Mouse (Mus musculus) liver, embryonic 13.5 days (tissue): Measurements from ENCODE around the gene Lama2. TPM values are rescaled to one million over a fixed set of nuclear protein-coding genes. Genes with fewer than 3 reads are reported as not detected.
A peak's percentile ranks its signal among the peaks of the same experiment; 100 is the strongest.

ENCODE experiments used
- ATAC-seq: fragments of 200-750 bp; cut with Nextera tagmentation; 2 replicates; pipeline ENCODE4 v1.8.0; 2017; ENCODE audit warnings: low read depth, mild to moderate bottlenecking, moderate number of reproducible peaks, moderate library complexity
- DNase-seq: peaks from one replicate; pipeline ENCODE4 v3.0.0; 2022
- H3K27ac ChIP-seq: fragments of 300-500 bp; sonication (generic); 2 replicates; pipeline ENCODE4 v1.5.1; 2015; ENCODE audit warnings: moderate library complexity, mild to moderate bottlenecking, inconsistent platforms
- H3K27me3 ChIP-seq: fragments of 300-500 bp; sonication (generic); 2 replicates; pipeline ENCODE4 v1.6.1; 2015; ENCODE audit warnings: mild to moderate bottlenecking, inconsistent platforms
- H3K36me3 ChIP-seq: fragments of 300-500 bp; sonication (generic); 2 replicates; pipeline ENCODE4 v1.6.1; 2015; ENCODE audit warnings: mild to moderate bottlenecking, inconsistent platforms
- H3K4me1 ChIP-seq: fragments of 300-500 bp; sonication (generic); replicated peaks from 2 replicates; pipeline ENCODE4 v1.6.1; 2015; ENCODE audit warnings: inconsistent platforms
- H3K4me2 ChIP-seq: fragments of 300-500 bp; sonication (generic); 2 replicates; pipeline ENCODE4 v1.6.1; 2015; ENCODE audit warnings: inconsistent platforms, mild to moderate bottlenecking, moderate library complexity
- H3K4me3 ChIP-seq: fragments of 300-500 bp; sonication (generic); replicated peaks from 2 replicates; pipeline ENCODE4 v1.5.1; 2015; ENCODE audit warnings: mild to moderate bottlenecking, inconsistent platforms
- H3K9ac ChIP-seq: fragments of 300-500 bp; sonication (generic); 2 replicates; pipeline ENCODE4 v1.6.1; 2015; ENCODE audit warnings: mild to moderate bottlenecking, inconsistent platforms
- H3K9me3 ChIP-seq: fragments of 300-500 bp; sonication (generic); replicated peaks from 2 replicates; pipeline ENCODE4 v1.6.1; 2016; ENCODE audit warnings: inconsistent platforms
- WGBS: fragments of 180-500 bp; shearing (Covaris S2); methylation state at CpG from one replicate; pipeline ENCODE4 v1.1.7; 2015; ENCODE audit not compliant: insufficient replicate concordance; 5-methylcytosine and 5-hydroxymethylcytosine counted together
- polyA plus RNA-seq: library from polyadenylated mRNA; unstranded; fragments of >200 nt; fragmentation: Nextera tagmentation; extraction: Ambion mirVana; gene quantifications from 2 replicates; pipeline ENCODE4 v1.2.1, GENCODE M21; 2015

Lama2 gene
- polyA plus RNA-seq, 1 experiment from 2014 or later = 0.41 TPM

- no peak overlapping the region for H3K4me3 ChIP-seq
- no peaks in the 10 kb centered on the region for H3K9me3 ChIP-seq
- no peak overlapping the region for H3K4me2 ChIP-seq
- ATAC-seq (no peak), DNase-seq (no peak)
- 80% methylated on average over 2 of the region's 2 CpGs for WGBS
- H3K4me1 ChIP-seq = no peaks in the 10 kb centered on the region
- H3K27me3 ChIP-seq = no peaks in the 10 kb centered on the region
- no peak overlapping the region for H3K27ac ChIP-seq
- H3K9ac ChIP-seq = no peak overlapping the region
- H3K36me3 ChIP-seq = no peaks in the 10 kb centered on the region
Measured at GRCm38 (mm10) chr10:27077113-27077512, 542.4 kb downstream of the Lama2 start.

GRCm38 (mm10) chr10:27068794-27069435, 550.6 kb downstream of the Lama2 start:
- DNase-seq = no peak
- WGBS = 56% methylated on average over 2 of the region's 2 CpGs

GRCm38 (mm10) chr10:27063671-27064070, 555.9 kb downstream of the Lama2 start:
- ATAC-seq = no peak
- no peak overlapping the region for H3K4me3 ChIP-seq
- H3K4me1 ChIP-seq = no peaks in the 10 kb centered on the region
- H3K27me3 ChIP-seq = no peaks in the 10 kb centered on the region
- H3K9ac ChIP-seq = no peak overlapping the region
- no peaks in the 10 kb centered on the region for H3K9me3 ChIP-seq
- H3K27ac ChIP-seq = no peak overlapping the region
- 50% methylated on average over 4 of the region's 4 CpGs for WGBS
- H3K36me3 ChIP-seq = no peaks in the 10 kb centered on the region
- DNase-seq = no peak
- no peak overlapping the region for H3K4me2 ChIP-seq

More at GRCm38 (mm10) chr10:27068794-27069435, 550.6 kb downstream of the Lama2 start:
- no peaks in the 10 kb centered on the region for H3K27me3 ChIP-seq
- no peak overlapping the region for H3K4me2 ChIP-seq
- no peak overlapping the region for H3K27ac ChIP-seq
- H3K36me3 ChIP-seq = no peaks in the 10 kb centered on the region
- no peaks in the 10 kb centered on the region for H3K4me1 ChIP-seq
- no peak overlapping the region for H3K4me3 ChIP-seq
- no peak for ATAC-seq
- H3K9me3 ChIP-seq = no peaks in the 10 kb centered on the region
- no peak overlapping the region for H3K9ac ChIP-seq

GRCm38 (mm10) chr10:27054488-27054887, 565.1 kb downstream of the Lama2 start:
- DNase-seq = no peak
- 69% methylated on average over 4 of the region's 4 CpGs for WGBS
- no peaks in the 10 kb centered on the region for H3K4me1 ChIP-seq

GRCm38 (mm10) chr10:27047196-27047595, 572.4 kb downstream of the Lama2 start:
- H3K9ac ChIP-seq = no peak overlapping the region
- no peaks in the 10 kb centered on the region for H3K36me3 ChIP-seq
- no peaks in the 10 kb centered on the region for H3K4me1 ChIP-seq
- ATAC-seq (no peak), DNase-seq (no peak)
- no peak overlapping the region for H3K27ac ChIP-seq
- H3K27me3 ChIP-seq = no peaks in the 10 kb centered on the region
- 49% methylated on average over 2 of the region's 2 CpGs for WGBS
- H3K9me3 ChIP-seq = no peaks in the 10 kb centered on the region
- no peak overlapping the region for H3K4me3 ChIP-seq
- no peak overlapping the region for H3K4me2 ChIP-seq

More at GRCm38 (mm10) chr10:27054488-27054887, 565.1 kb downstream of the Lama2 start:
- Histone ChIP-seq H3K4me3 (no peak overlapping the region), H3K27me3 (no peaks in the 10 kb centered on the region), H3K4me2 (no peak overlapping the region), H3K9ac (no peak overlapping the region), H3K27ac (no peak overlapping the region), H3K36me3 (no peaks in the 10 kb centered on the region), H3K9me3 (no peaks in the 10 kb centered on the region)
- ATAC-seq = no peak

- ATAC-seq (no peak), DNase-seq (no peak)
- 31% methylated on average over 1 of the region's 1 CpGs for WGBS
- Histone ChIP-seq H3K9ac (no peak overlapping the region), H3K27me3 (no peaks in the 10 kb centered on the region), H3K36me3 (no peaks in the 10 kb centered on the region), H3K4me3 (no peak overlapping the region), H3K9me3 (no peaks in the 10 kb centered on the region), H3K27ac (no peak overlapping the region), H3K4me1 (no peaks in the 10 kb centered on the region), H3K4me2 (no peak overlapping the region)
Measured at GRCm38 (mm10) chr10:27041812-27042211, 577.7 kb downstream of the Lama2 start.

- Histone ChIP-seq H3K4me1 (no peaks in the 10 kb centered on the region), H3K27me3 (no peaks in the 10 kb centered on the region), H3K4me3 (no peak overlapping the region), H3K9ac (no peak overlapping the region), H3K4me2 (no peak overlapping the region), H3K36me3 (no peaks in the 10 kb centered on the region), H3K27ac (no peak overlapping the region), H3K9me3 (no peaks in the 10 kb centered on the region)
- ATAC-seq (no peak), DNase-seq (no peak)
- 63% methylated on average over 1 of the region's 1 CpGs for WGBS
Measured at GRCm38 (mm10) chr10:27022707-27023106, 596.9 kb downstream of the Lama2 start.

- DNase-seq = no peak
- Histone ChIP-seq H3K4me2 (no peak overlapping the region), H3K4me3 (no peak overlapping the region), H3K4me1 (no peaks in the 10 kb centered on the region), H3K9me3 (no peaks in the 10 kb centered on the region), H3K27me3 (no peaks in the 10 kb centered on the region), H3K27ac (no peak overlapping the region), H3K9ac (no peak overlapping the region), H3K36me3 (no peaks in the 10 kb centered on the region)
- ATAC-seq = no peak
Measured at GRCm38 (mm10) chr10:27012804-27013365, 606.7 kb downstream of the Lama2 start.

GRCm38 (mm10) chr10:27007364-27007763, 612.2 kb downstream of the Lama2 start:
- no peak overlapping the region for H3K4me3 ChIP-seq
- H3K4me2 ChIP-seq = no peak overlapping the region
- no peak overlapping the region for H3K27ac ChIP-seq
- ATAC-seq (no peak), DNase-seq (no peak)
- no peaks in the 10 kb centered on the region for H3K36me3 ChIP-seq
- H3K27me3 ChIP-seq = no peaks in the 10 kb centered on the region
- no peaks in the 10 kb centered on the region for H3K4me1 ChIP-seq
- no peak overlapping the region for H3K9ac ChIP-seq
- whole genome bisulfite sequencing = 59% methylated on average over 2 of the region's 2 CpGs
- H3K9me3 ChIP-seq = no peaks in the 10 kb centered on the region

GRCm38 (mm10) chr10:27005716-27006115, 613.8 kb downstream of the Lama2 start:
- H3K4me2 ChIP-seq = no peak overlapping the region
- H3K4me1 ChIP-seq = no peaks in the 10 kb centered on the region
- H3K9ac ChIP-seq = no peak overlapping the region
- DNase-seq = no peak
- H3K9me3 ChIP-seq = no peaks in the 10 kb centered on the region
- no peak for ATAC-seq
- no peaks in the 10 kb centered on the region for H3K27me3 ChIP-seq
- H3K4me3 ChIP-seq = no peak overlapping the region
- no peaks in the 10 kb centered on the region for H3K36me3 ChIP-seq
- H3K27ac ChIP-seq = no peak overlapping the region
- 62% methylated on average over 2 of the region's 2 CpGs for WGBS

- Histone ChIP-seq H3K27ac (no peak overlapping the region), H3K36me3 (no peaks in the 10 kb centered on the region), H3K4me1 (peaks cover 2% of the 10 kb centered on the region; the same call in 1 of the 2 replicates), H3K4me2 (no peak overlapping the region), H3K9ac (no peak overlapping the region), H3K9me3 (no peaks in the 10 kb centered on the region), H3K4me3 (no peak overlapping the region), H3K27me3 (no peaks in the 10 kb centered on the region)
- ATAC-seq (no peak), DNase-seq (no peak)
- 70% methylated on average over 2 of the region's 2 CpGs for WGBS
Measured at GRCm38 (mm10) chr10:27001554-27002178, 617.9 kb downstream of the Lama2 start.

GRCm38 (mm10) chr10:26996684-26997083, 622.9 kb downstream of the Lama2 start:
- Histone ChIP-seq H3K27me3 (no peaks in the 10 kb centered on the region), H3K9ac (no peak overlapping the region), H3K9me3 (no peaks in the 10 kb centered on the region), H3K4me1 (peaks cover 13% of the 10 kb centered on the region), H3K4me3 (no peak overlapping the region), H3K4me2 (no peak overlapping the region), H3K27ac (no peak overlapping the region), H3K36me3 (no peaks in the 10 kb centered on the region)
- peak; percentile 51; the same call in 1 of the 2 replicates for ATAC-seq
- no peak for DNase-seq
